Mouse (Mus musculus): Measurements from ENCODE around the gene Pcsk5. TPM values are rescaled to one million over a fixed set of nuclear protein-coding genes. Genes with fewer than 3 reads are reported as not detected.
"Not testable (repeated sequence)": the region's sequence is repeated elsewhere in the genome, so short reads cannot be mapped to it uniquely, and the experiment has no call there.

Gene Pcsk5
- polyA plus RNA-seq, 3 experiments from 2014 or later: not detected

DNA sequence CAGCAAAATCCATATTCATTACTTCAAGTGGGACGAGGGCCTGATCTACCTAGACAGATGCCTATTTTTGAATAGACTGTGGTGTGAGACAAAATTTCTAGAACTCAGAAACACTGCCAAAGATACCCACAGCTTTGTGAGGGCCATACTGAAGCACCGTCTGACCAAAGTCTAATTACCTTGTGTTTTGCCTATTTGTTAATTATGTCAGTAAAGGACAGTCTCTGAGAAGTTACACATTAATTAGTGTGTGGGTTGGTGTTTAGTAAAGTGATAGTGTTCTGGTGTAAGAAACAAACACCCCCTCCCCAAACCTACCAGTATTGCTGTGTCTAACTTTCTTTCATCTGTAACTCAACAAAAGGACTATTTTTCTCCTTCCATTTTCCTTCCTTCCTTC is 266.5 kb downstream of the Pcsk5 start:
- ATAC-seq: no peak

DNA sequence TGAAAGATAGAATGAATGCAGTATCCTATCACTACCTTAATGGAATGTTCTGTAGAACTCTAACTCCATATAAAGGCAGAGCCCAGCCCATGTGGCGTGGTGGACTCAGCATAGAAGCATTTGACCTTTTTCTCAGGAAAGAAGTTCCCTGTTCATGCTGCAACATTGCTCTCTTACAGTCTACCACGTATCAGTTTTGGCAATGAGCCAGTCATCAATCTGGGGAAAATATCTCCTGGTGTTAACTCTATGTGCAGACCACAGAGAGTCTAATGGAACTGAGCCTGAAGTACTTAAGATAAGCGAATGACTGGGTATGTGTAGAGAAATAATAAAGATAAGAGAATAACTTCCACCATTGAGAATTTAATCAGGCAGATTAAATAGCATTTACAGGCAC is 270.2 kb downstream of the Pcsk5 start:
- ATAC-seq: no peak

DNA sequence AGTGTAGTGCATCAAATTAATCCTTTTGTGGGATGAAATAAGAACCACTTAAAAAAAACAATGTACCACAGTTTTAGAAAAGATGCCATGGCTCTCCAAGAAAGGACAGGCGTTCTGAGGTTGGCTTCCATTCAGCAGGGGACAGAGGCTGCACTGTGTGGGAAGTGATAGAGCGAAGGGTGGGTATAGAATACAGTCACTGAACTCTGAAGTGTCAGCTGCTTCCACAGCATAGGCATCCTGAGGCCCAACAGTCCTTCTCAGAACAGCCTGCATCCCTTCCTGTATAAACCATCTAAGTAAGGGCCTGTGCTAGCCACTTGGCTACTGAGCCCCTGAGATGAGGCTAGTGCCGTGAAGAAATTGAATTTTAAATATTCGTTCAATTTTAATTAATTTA is 271.3 kb downstream of the Pcsk5 start:
- ATAC-seq: no peak

GRCm38 (mm10) chr19:17558764-17559163 is 278.7 kb downstream of the Pcsk5 start:
- no peak for ATAC-seq

DNA sequence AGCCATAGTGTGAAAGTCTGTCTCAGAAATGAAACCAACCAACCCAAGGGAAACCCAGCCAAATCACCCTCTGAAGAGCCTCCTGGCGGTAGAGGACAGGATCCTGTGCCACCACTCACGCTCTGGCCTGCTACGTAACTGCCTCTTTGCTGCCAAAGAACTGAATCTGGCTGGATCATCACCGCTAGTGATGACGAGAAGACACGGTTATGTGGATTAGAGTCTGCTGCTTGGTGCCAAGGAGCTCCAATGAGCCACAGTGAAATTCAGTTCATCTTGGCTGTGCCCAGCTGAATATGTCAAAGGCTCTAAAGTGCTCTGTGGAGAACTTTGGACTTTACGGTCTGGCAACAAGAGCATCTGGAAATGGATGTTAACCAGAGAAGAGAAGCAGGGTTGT is 282.3 kb downstream of the Pcsk5 start:
- no peak for ATAC-seq

DNA sequence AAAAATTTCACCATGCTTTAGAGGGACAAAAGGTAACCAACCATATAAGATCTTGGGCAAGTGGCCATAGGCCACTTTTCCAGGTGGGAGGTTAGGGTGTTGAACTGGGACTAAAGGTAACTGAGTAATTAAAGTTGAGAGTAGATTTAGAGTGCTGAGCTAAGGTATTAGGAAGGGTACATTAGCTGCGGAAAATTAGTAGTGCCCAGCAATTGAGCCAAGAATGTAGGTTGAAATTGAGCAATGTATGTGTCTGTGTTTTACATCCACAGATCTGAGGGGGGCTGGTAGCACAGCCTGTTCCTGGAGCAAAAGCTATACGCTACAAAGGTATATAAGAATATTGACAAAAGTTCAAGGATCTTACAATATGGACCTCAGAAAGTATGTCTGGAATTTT is 282.9 kb downstream of the Pcsk5 start:
- no peak for ATAC-seq

DNA sequence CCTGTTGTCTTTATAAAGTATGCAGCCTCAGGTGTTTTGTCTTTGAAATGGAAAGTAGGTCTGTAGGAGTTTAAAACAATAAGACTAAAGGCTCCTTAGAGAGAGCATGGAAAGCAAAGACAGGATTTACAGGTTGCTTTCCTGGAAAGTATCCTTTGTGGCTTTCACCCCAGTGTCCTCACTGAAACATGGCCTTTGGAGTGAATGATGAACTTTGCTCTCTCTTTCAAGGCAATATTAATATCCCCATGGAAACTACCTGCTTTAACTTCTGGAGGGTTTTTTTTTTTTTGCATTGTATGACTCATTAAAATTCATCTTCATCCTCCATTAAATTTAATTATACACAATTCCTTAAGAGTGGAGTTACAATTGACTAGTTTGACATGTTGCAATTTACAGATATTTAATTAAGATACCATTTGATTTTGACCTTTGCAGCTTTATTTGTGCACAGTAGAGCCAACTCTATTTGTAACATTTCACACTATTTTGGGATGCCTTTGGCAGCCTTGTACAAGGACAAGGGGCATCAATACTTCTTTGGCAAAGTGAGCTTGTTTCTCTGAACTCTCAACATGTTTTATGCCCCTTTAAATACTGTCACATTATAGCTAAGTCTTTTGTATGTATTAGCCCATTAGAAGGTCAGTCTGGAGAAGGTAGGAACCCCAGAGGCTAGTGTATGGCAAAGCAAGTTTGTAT is 283.9 kb downstream of the Pcsk5 start:
- no peak for ATAC-seq

DNA sequence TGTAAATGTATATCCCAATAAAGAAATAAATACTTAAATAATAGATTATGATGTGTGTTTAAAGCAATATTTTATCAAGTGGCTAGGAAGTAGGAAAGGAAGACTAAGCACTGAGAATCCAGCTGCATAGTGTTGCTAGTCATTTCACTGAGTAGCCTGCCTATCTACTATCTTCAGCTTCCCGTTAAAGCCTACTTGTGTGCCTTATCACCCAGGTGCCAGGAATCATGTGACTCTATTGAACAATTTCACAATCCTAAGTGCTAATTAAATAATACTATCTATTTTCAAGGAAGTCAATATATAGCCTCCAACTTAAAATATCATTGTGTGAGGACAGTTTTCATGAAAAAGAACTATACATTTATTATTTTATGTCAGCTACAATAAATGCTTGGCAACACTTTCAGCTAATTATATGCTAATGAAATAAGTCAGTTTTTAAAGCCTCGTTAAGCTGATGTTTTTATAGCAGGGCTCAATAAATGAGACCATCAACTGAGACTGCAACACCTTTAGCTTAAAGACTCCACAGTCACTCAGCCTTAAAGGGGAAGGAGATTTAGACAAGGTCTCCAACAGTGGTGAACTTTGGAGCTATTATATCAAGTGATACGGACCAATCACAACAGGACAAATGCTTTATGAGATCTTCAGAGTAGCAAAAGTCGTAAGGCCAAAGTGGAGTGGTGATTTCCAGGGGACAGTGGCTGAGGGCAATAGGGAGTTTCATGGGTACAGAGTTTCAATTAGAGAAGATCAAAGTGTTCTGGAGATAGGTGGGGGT is 308.5 kb downstream of the Pcsk5 start:
- no peak for ATAC-seq

DNA sequence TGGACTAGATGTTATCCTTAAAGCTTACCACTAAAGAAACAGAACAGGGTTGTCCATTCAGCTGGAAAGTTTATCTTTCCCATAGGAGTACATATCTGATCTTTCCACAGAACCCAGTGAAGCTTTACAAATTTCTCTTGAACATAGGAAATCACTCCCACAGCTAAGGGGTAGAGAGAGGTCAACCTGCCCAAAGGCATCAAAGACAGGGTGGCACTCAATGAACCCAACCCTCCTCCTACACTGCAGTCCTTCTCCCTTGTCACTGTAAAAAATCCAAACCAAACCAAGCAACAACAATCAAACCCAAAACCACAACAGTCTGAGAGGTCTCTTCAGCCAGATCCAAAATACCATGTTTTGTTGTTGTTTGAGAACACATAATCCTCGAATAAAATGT is 311.9 kb downstream of the Pcsk5 start:
- ATAC-seq: no peak

DNA sequence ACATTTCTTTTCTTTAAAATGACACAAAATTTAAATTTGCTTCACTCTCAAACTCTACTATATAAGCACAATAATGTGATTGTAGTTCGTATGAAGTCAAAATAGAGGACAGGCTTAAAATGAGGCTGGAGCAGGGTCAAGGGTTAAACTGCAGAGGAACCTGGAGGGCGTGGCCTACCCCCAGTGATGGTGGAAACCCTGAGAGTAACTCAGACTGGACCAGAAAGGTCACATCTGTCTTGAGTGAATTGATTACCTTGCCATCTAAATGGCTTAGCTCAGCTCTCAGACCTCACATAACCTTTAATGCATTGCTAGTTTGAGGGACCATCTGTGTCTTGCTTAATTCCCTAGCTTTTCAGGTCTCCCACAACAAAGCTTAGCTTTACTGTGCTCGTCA is 323.0 kb downstream of the Pcsk5 start:
- ATAC-seq: no peak

GRCm38 (mm10) chr19:17511283-17511682 is 326.1 kb downstream of the Pcsk5 start:
- ATAC-seq: no peak

GRCm38 (mm10) chr19:17504212-17504611 is 333.2 kb downstream of the Pcsk5 start:
- ATAC-seq: no peak

- no peak for ATAC-seq
Observed at GRCm38 (mm10) chr19:17498586-17499235, 338.7 kb downstream of the Pcsk5 start.

DNA sequence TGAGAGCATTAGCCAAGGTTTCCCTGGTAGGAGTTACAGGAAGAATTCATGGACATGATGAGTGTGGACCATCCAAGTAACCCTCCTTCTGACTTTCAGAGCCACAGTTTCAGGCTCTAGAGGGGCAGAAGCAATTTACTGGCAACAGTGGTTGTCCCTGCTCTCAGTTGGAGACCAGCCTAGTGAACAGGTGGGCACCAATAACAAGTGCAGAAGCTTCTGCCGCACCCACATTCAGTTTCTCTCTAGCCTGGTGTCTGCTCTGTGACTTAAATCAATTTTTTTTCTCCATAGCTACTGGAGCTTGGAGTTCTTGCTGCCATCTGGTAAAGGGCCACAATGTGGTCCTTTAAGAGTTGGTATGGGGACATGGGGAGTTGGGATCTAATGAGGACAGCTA is 341.3 kb downstream of the Pcsk5 start:
- ATAC-seq: no peak

GRCm38 (mm10) chr19:17491822-17492544 is 345.4 kb downstream of the Pcsk5 start:
- ATAC-seq: no peak

- ATAC-seq: no peak
Observed at GRCm38 (mm10) chr19:17491322-17491721, 346.1 kb downstream of the Pcsk5 start.

DNA sequence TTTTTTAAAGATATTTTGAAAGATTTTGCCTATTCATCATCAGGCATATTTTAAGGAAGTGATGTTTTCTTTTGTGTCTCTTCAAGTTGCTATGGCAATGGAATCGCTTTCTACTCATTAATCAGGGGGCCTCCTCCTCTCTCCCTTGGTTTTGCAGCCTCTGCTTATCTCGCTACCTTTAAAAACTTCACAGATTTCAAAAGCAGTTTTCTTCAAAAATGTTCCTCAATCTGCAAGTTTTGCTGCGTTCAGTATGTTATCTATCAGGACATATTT is 347.6 kb downstream of the Pcsk5 start:
- no peak for ATAC-seq

- no peak for ATAC-seq
Observed at GRCm38 (mm10) chr19:17489041-17489865, 348.2 kb downstream of the Pcsk5 start.

- ATAC-seq: no peak
Observed at GRCm38 (mm10) chr19:17482126-17482790, 355.2 kb downstream of the Pcsk5 start.

DNA sequence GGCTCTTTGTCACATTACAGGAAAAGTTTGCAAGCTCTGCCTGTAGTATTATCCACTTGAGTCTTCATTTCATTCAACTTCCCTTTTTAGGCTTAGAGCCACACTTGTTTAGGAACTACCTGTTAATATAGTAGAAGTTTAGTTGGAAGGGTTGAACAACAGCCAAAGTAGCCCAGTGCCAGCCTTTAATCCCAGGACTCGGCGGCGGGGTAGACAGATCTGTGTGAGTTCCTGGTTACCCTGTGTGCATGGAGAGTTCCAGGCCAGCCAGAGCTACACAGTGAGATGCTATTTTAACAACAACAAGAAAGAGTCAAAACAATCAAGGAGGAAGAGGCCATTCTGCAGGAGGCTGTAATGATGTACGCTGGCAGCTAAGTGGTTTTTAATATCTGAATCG is 358.0 kb downstream of the Pcsk5 start:
- no peak for ATAC-seq

- no peak for ATAC-seq
Observed at GRCm38 (mm10) chr19:17476021-17476420, 361.4 kb downstream of the Pcsk5 start.

DNA sequence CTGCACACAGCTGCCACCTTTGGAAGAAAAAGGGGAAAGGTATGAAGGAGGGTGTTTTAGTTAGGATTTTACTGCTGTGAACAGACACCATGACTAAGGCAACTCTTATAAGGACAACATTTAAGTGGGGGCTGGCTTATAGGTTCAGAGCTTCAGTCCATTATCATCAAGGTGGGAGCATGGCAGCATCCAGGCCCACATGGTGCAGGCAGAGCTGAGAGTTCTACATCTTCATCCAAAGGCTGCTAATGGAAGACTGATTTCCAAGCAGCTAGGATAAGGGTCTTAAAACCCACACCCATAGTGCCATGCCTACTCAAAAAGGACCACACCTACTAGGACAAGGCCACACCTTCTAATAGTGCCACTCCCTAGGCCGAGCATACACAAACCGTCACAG is 364.3 kb downstream of the Pcsk5 start:
- not testable (repeated sequence) for ATAC-seq

Measured in inflammation-experienced regulatory T-cells, adult 6 months (primary cell).